Mouse (Mus musculus) frontal cortex, postnatal 36 days (tissue): ENCODE results near the gene Slc6a20a.

Source experiments
- DNase-seq, 2 experiments: peaks; one replicate each; pipeline ENCODE4 v3.0.0; 2022; ENCODE audit warnings: low spot score in 2 of 2

Slc6a20a gene

GRCm38 (mm10) chr9:123638231-123638630, 40.5 kb downstream of the Slc6a20a start:
- DNase-seq: no peak

- no peak for DNase-seq
Observed at GRCm38 (mm10) chr9:123636771-123637170, 41.9 kb downstream of the Slc6a20a start.

GRCm38 (mm10) chr9:123632993-123633392, 45.7 kb downstream of the Slc6a20a start:
- no peak for DNase-seq

GRCm38 (mm10) chr9:123632281-123632680, 46.4 kb downstream of the Slc6a20a start, which contains the start of gene Slc6a20b:
Gene Slc6a20b, minus strand, starts transcription at chr9:123632565.
- no peak for DNase-seq

GRCm38 (mm10) chr9:123631666-123632065, 47.0 kb downstream of the Slc6a20a start:
- DNase-seq: no peak

GRCm38 (mm10) chr9:123625821-123626220, 52.9 kb downstream of the Slc6a20a start:
- no peak for DNase-seq

- no peak for DNase-seq
Observed at GRCm38 (mm10) chr9:123624741-123625140, 53.9 kb downstream of the Slc6a20a start.

GRCm38 (mm10) chr9:123620311-123621098, 58.2 kb downstream of the Slc6a20a start:
- DNase-seq: no peak

- no peak for DNase-seq
Observed at GRCm38 (mm10) chr9:123601529-123601928, 77.2 kb downstream of the Slc6a20a start.

GRCm38 (mm10) chr9:123597376-123597775, 81.3 kb downstream of the Slc6a20a start:
- no peak for DNase-seq

- no peak for DNase-seq
Observed at GRCm38 (mm10) chr9:123596910-123597309, 81.8 kb downstream of the Slc6a20a start.

GRCm38 (mm10) chr9:123595194-123595593, 83.5 kb downstream of the Slc6a20a start:
- no peak for DNase-seq

- DNase-seq: no peak
Observed at GRCm38 (mm10) chr9:123589240-123589910, 89.3 kb downstream of the Slc6a20a start.
